Mouse (Mus musculus) monocyte, adult 5-6 weeks (primary cell): ENCODE measurements around the gene Hint2. TPM values are rescaled to one million over a fixed set of nuclear protein-coding genes. Genes with fewer than 3 reads are reported as not detected.

Source experiments
- ATAC-seq: fragments of 153-309, 156-312 bp; replicated peaks from 2 replicates; pipeline ENCODE4 v1.8.0; 2017; ENCODE audit warnings: mild to moderate bottlenecking; ENCODE audit not compliant: low TSS enrichment, insufficient number of reproducible peaks, severe bottlenecking, poor library complexity, low FRiP score
- total RNA-seq: library from RNA; stranded (forward); fragments of 200-1000, 200-491, 200-594 nt; gene quantifications from 3 replicates; pipeline ENCODE4 v1.2.3, GENCODE M21; 2017

The Hint2 gene
- total RNA-seq, 1 experiment from 2014 or later: 25.9 TPM

- no peak for ATAC-seq
Observed at GRCm38 (mm10) chr4:43666412-43666811, 10.1 kb upstream of the Hint2 start.

DNA sequence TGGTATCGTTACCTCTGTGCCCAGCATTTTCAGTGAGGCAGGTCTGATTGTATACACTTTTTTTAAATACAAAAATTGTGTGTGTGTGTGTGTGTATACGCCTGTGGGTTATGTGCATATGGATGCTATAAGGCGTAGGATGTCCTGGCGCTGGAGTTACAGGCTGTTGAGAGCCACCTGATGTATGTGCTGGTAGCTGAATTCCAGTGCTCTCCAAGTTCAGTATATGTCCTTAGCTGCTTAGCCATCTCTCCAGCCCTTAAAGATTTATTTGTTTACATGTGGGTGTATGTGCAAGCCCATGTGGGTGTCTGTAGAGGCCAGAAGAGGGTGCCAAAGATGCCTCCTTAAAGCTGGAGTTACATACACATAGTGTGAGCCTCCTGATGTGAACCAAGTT, 880 bp upstream of the Hint2 start:
- ATAC-seq: no peak

- ATAC-seq: no peak
Observed at GRCm38 (mm10) chr4:43655656-43656338, 469 bp downstream of the Hint2 start.

- no peak for ATAC-seq
Observed at GRCm38 (mm10) chr4:43653161-43654015, 2.9 kb downstream of the Hint2 start, which contains the start of gene Spag8. Spag8 (minus strand) TSS chr4:43653594.

- ATAC-seq: no peak
Observed at GRCm38 (mm10) chr4:43652726-43653125, 3.5 kb downstream of the Hint2 start.

DNA sequence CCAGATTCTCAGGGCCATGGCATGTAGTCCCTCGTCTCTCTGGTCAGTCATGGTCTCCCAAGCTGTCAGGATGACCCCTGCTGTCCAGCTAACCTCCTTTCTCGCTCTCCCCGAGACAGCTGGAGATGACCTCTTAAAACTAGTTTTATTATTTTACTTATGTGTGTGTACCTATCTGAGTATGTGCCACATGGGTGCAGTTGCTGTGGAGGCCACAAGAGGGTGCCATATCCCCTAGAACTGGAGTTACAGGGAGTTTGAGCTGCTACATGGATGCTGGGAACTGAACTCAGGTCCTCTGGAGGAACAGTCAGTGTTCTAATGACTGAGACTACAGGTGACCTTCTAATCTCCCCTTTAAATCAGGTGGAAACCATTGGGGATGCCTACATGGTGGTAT, 6.5 kb downstream of the Hint2 start:
- no peak for ATAC-seq

- ATAC-seq: no peak
Observed at GRCm38 (mm10) chr4:43640491-43640890, 15.8 kb downstream of the Hint2 start.

DNA sequence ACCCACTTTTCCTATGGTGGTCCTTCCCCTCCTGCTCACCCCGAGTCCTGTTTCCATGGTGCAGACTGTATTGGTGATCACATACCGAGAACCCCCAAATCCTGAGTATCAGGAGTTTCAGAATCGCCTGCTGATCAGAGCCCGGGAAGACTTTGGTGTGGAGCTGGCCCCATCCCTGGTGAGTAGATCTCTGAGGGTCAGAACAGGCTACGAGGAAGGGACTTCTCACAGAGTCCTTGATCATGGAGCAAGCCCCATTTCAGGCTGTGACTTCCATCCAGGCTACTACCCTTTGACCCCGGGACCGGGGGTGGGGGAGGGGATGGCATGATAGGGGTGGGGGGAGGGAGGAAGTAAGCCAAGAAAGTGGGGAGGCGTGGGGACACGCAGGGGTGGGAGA, 16.2 kb downstream of the Hint2 start:
- ATAC-seq: no peak

DNA sequence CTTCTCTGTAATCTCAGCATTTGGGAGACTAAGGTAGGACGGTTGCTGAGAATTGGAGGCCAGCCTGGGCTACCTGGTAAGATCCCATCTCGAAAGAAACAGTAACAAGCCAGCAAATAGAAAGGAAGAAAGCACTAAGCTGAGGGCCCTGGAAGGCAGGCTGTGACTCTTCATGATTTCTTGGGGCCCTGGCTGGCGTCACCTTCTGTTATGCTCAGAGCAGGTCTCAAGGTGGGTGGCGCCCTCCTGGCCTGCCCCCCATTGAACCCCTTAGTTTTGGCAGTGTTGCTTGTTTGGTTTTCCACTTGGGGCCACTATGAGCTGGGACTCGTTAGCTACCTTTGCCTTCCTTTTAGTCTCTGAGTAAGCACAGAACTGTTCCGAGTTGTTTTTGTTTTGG, 19.5 kb downstream of the Hint2 start:
- ATAC-seq: no peak

GRCm38 (mm10) chr4:43634621-43635374, 21.5 kb downstream of the Hint2 start:
- no peak for ATAC-seq

DNA sequence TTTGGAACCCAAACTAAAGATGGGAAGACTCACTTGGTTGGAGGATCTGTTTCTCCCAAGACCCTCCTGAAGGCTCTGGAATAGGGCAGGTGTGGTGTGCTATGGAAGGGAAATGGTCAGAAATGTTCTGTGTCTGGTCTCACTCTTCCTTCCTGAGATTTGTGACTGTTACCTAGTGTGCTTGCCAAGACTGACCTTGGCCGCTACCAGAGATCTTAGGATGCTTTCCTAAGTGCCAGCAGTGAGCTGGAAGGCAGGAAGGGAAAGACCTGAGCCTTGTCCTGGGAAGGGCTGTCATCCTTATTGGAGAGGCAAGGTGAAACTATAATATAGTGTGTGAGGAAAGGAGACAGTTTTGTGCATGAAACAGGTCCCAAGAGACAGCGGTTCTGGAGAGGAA, 22.5 kb downstream of the Hint2 start:
- ATAC-seq: no peak

GRCm38 (mm10) chr4:43633296-43633695, 23.0 kb downstream of the Hint2 start:
- no peak for ATAC-seq

DNA sequence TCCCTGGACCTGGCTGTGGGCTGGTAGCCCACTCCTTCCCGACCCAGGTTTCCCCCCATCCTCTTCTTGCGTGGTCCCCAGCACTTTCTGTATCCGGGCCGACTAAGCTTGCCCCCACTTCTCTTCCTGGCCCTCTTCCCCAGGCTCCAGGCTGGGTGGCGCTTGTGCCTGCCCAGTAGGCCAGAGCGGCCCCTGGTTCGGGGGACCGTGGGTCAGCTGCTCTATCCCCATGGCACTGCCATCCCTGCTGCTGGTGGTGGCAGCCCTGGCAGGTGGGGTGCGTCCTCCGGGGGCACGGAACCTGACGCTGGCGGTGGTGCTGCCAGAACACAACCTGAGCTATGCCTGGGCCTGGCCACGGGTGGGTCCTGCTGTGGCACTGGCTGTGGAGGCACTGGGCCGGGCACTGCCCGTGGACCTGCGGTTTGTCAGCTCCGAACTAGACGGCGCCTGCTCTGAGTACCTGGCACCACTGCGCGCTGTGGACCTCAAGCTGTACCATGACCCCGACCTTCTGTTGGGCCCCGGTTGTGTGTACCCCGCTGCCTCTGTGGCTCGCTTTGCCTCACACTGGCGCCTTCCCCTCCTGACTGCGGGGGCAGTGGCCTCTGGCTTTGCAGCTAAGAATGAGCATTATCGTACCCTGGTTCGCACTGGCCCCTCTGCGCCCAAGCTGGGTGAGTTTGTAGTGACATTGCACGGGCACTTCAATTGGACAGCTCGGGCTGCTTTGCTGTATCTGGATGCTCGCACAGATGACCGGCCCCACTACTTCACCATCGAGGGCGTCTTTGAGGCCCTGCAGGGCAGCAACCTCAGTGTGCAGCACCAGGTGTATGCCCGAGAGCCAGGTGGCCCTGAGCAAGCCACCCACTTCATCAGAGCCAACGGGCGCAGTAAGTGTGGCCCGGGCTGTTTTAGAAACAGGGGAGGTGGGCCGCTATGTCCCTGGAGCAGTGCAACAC, 24.0 kb downstream of the Hint2 start:
- ATAC-seq: no peak

GRCm38 (mm10) chr4:43631046-43631955, 25.0 kb downstream of the Hint2 start, which contains the start of gene Npr2:
Npr2 (plus strand) TSS chr4:43631935.
- ATAC-seq: no peak

- no peak for ATAC-seq
Observed at GRCm38 (mm10) chr4:43630671-43631045, 25.6 kb downstream of the Hint2 start.

- peak; percentile 59; the same call in 1 of the 2 replicates for ATAC-seq
Observed at GRCm38 (mm10) chr4:43630030-43630581, 26.2 kb downstream of the Hint2 start.
